Mouse (Mus musculus) liver, embryonic 16.5 days (tissue): ENCODE data around the gene Zbtb20. TPM values are rescaled to one million over a fixed set of nuclear protein-coding genes. Genes with fewer than 3 reads are reported as not detected.

Experiments used
- ATAC-seq: fragments of 200-750 bp; cut with Nextera tagmentation; 2 replicates; pipeline ENCODE4 v1.8.0; 2017; ENCODE audit warnings: low read depth, mild to moderate bottlenecking, moderate number of reproducible peaks, moderate library complexity
- H3K27ac ChIP-seq: fragments of 300-500 bp; sonication (generic); 2 replicates; pipeline ENCODE4 v1.5.1; 2014; ENCODE audit warnings: mild to moderate bottlenecking, low read length
- H3K27me3 ChIP-seq: fragments of 300-500 bp; sonication (generic); 2 replicates; pipeline ENCODE4 v1.6.1; 2014; ENCODE audit warnings: low read depth, low read length, mixed read lengths; ENCODE audit not compliant: control insufficient read depth, insufficient read depth
- H3K36me3 ChIP-seq: fragments of 300-500 bp; sonication (generic); 2 replicates; pipeline ENCODE4 v1.6.1; 2014; ENCODE audit warnings: mild to moderate bottlenecking; ENCODE audit not compliant: control insufficient read depth, insufficient read depth
- H3K4me1 ChIP-seq: fragments of 300-500 bp; sonication (generic); 2 replicates; pipeline ENCODE4 v1.6.1; 2014; ENCODE audit warnings: low read depth, low read length, mixed read lengths; ENCODE audit not compliant: control insufficient read depth
- H3K4me2 ChIP-seq: fragments of 300-500 bp; sonication (generic); 2 replicates; pipeline ENCODE4 v1.6.1; 2014; ENCODE audit warnings: low read depth, low read length, mixed read lengths
- H3K4me3 ChIP-seq: fragments of 300-500 bp; sonication (generic); 2 replicates; pipeline ENCODE4 v1.5.1; 2014; ENCODE audit warnings: low read depth, mild to moderate bottlenecking, low read length
- H3K9ac ChIP-seq: fragments of 300-500 bp; sonication (generic); 2 replicates; pipeline ENCODE4 v1.6.1; 2014; ENCODE audit warnings: low read depth, low read length
- H3K9me3 ChIP-seq: fragments of 300-500 bp; sonication (generic); replicated peaks from 2 replicates; pipeline ENCODE4 v1.6.1; 2016; ENCODE audit warnings: low read length; ENCODE audit not compliant: control insufficient read depth
- WGBS: fragments of 180-500 bp; shearing (Covaris S2); extraction: QIAGEN DNeasy Blood & Tissue Kit; methylation state at CpG from one replicate; pipeline ENCODE4 v1.1.7; 2014; ENCODE audit not compliant: insufficient replicate concordance; 5-methylcytosine and 5-hydroxymethylcytosine counted together
- polyA plus RNA-seq: library from polyadenylated mRNA; unstranded; fragments of >200 nt; fragmentation: Nextera tagmentation; extraction: Ambion mirVana; gene quantifications from 2 replicates; pipeline ENCODE4 v1.2.1, GENCODE M21; 2015

Gene Zbtb20
- polyA plus RNA-seq, 1 experiment from 2014 or later: 5.7 TPM

GRCm38 (mm10) chr16:43388389-43388788 is 512.7 kb downstream of the Zbtb20 start:
- Histone ChIP-seq H3K9me3 (no peaks in the 10 kb centered on the region), H3K4me2 (no peak overlapping the region), H3K9ac (no peak overlapping the region), H3K36me3 (no peaks in the 10 kb centered on the region), H3K4me1 (no peaks in the 10 kb centered on the region), H3K27me3 (no peaks in the 10 kb centered on the region), H3K4me3 (no peak overlapping the region), H3K27ac (no peak overlapping the region)
- ATAC-seq: no peak
- whole genome bisulfite sequencing: 67% methylated on average over 5 of the region's 5 CpGs

- no peak overlapping the region for H3K4me2 ChIP-seq
- no peak overlapping the region for H3K27ac ChIP-seq
- H3K27me3 ChIP-seq: no peaks in the 10 kb centered on the region
- H3K9me3 ChIP-seq: no peaks in the 10 kb centered on the region
- H3K4me1 ChIP-seq: no peaks in the 10 kb centered on the region
- no peak overlapping the region for H3K4me3 ChIP-seq
- H3K36me3 ChIP-seq: no peaks in the 10 kb centered on the region
- no peak for ATAC-seq
- H3K9ac ChIP-seq: no peak overlapping the region
- WGBS: 59% methylated on average over 4 of the region's 4 CpGs
Measured at GRCm38 (mm10) chr16:43390387-43390786, 514.7 kb downstream of the Zbtb20 start.

- Histone ChIP-seq H3K4me2 (no peak overlapping the region), H3K36me3 (no peaks in the 10 kb centered on the region), H3K27ac (no peak overlapping the region), H3K4me1 (no peaks in the 10 kb centered on the region), H3K9me3 (no peaks in the 10 kb centered on the region), H3K4me3 (no peak overlapping the region), H3K27me3 (no peaks in the 10 kb centered on the region), H3K9ac (no peak overlapping the region)
- WGBS: 65% methylated on average over 4 of the region's 4 CpGs
- ATAC-seq: no peak
Measured at GRCm38 (mm10) chr16:43393382-43393781, 517.7 kb downstream of the Zbtb20 start.

- Histone ChIP-seq H3K4me1 (no peaks in the 10 kb centered on the region), H3K27me3 (no peaks in the 10 kb centered on the region), H3K9ac (no peak overlapping the region), H3K36me3 (no peaks in the 10 kb centered on the region), H3K4me2 (no peak overlapping the region), H3K4me3 (no peak overlapping the region), H3K9me3 (no peaks in the 10 kb centered on the region), H3K27ac (no peak overlapping the region)
- no peak for ATAC-seq
- WGBS: 63% methylated on average over 9 of the region's 9 CpGs
Measured at GRCm38 (mm10) chr16:43394013-43394568, 518.4 kb downstream of the Zbtb20 start.

GRCm38 (mm10) chr16:43394760-43395159 is 519.1 kb downstream of the Zbtb20 start:
- no peak for ATAC-seq
- Histone ChIP-seq H3K9me3 (no peaks in the 10 kb centered on the region), H3K4me2 (no peak overlapping the region), H3K27ac (no peak overlapping the region), H3K4me1 (no peaks in the 10 kb centered on the region), H3K9ac (no peak overlapping the region), H3K4me3 (no peak overlapping the region), H3K36me3 (no peaks in the 10 kb centered on the region), H3K27me3 (no peaks in the 10 kb centered on the region)
- WGBS: 54% methylated on average over 2 of the region's 2 CpGs

GRCm38 (mm10) chr16:43396849-43397628 is 521.4 kb downstream of the Zbtb20 start:
- Histone ChIP-seq H3K27ac (no peak overlapping the region), H3K9me3 (no peaks in the 10 kb centered on the region), H3K27me3 (no peaks in the 10 kb centered on the region), H3K9ac (no peak overlapping the region), H3K4me1 (no peaks in the 10 kb centered on the region), H3K4me3 (no peak overlapping the region), H3K4me2 (no peak overlapping the region), H3K36me3 (no peaks in the 10 kb centered on the region)
- WGBS: 67% methylated on average over 11 of the region's 11 CpGs
- no peak for ATAC-seq

- ATAC-seq: no peak
- H3K9ac ChIP-seq: no peak overlapping the region
- H3K27ac ChIP-seq: no peak overlapping the region
- H3K4me3 ChIP-seq: no peak overlapping the region
- H3K4me2 ChIP-seq: no peak overlapping the region
- no peaks in the 10 kb centered on the region for H3K36me3 ChIP-seq
- WGBS: 56% methylated on average over 3 of the region's 3 CpGs
- H3K4me1 ChIP-seq: no peaks in the 10 kb centered on the region
- H3K27me3 ChIP-seq: no peaks in the 10 kb centered on the region
- no peaks in the 10 kb centered on the region for H3K9me3 ChIP-seq
Measured at GRCm38 (mm10) chr16:43397629-43398323, 522.1 kb downstream of the Zbtb20 start.

- Histone ChIP-seq H3K9ac (no peak overlapping the region), H3K36me3 (no peaks in the 10 kb centered on the region), H3K27me3 (no peaks in the 10 kb centered on the region), H3K9me3 (no peaks in the 10 kb centered on the region), H3K27ac (no peak overlapping the region), H3K4me3 (no peak overlapping the region), H3K4me2 (no peak overlapping the region), H3K4me1 (no peaks in the 10 kb centered on the region)
- no peak for ATAC-seq
Measured at GRCm38 (mm10) chr16:43399428-43399827, 523.7 kb downstream of the Zbtb20 start.

GRCm38 (mm10) chr16:43400046-43400445 is 524.4 kb downstream of the Zbtb20 start:
- no peak for ATAC-seq

More at GRCm38 (mm10) chr16:43400046-43400445, 524.4 kb downstream of the Zbtb20 start:
- Histone ChIP-seq H3K27ac (no peak overlapping the region), H3K4me2 (no peak overlapping the region), H3K9me3 (no peaks in the 10 kb centered on the region), H3K36me3 (no peaks in the 10 kb centered on the region), H3K4me1 (no peaks in the 10 kb centered on the region), H3K27me3 (no peaks in the 10 kb centered on the region), H3K9ac (no peak overlapping the region), H3K4me3 (no peak overlapping the region)
